ENCODE assay signal across 26 mouse cellular contexts in the genomic region with DNA sequence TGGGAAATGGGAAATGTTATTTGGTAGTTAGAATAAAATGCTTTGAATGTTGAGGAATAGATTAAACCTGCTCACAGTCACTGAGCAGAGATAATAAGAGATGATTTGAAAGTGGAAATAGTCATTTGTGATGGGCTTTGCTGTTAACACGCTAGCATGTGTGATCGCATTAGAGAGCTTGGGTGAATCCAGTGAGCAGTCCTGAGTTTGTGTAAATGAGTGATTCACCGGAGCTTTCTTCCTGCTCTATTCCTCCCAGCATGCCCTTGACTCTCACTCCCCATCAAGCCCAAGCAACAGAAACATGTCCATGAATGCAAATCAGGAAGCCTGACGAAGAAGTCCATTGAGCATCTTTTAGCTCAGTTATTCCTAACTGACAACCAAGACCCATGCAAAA.
"Had no signal": no experiment of that assay in that cellular context is flagged by ENCODE, and none has a peak within 500 bp of the region (broad histone marks: within the 10 kb centered on the region; RNA-seq: fewer than 3 reads in every experiment).

No protein-coding gene starts in this region.

- H3K9ac ChIP-seq: heart, embryonic 13.5 days; heart, embryonic 15.5 days; hindbrain, embryonic 12.5 days; hindbrain, embryonic 14.5 days; intestine, embryonic 15.5 days; limb, embryonic 12.5 days had no signal

- H3K36me3 ChIP-seq: heart, embryonic 13.5 days; heart, embryonic 15.5 days; hindbrain, embryonic 10.5 days; hindbrain, embryonic 12.5 days; intestine, embryonic 15.5 days; limb, embryonic 10.5 days; limb, embryonic 12.5 days had no signal

- DNase-seq: gastrocnemius, postnatal 14 days; gastrocnemius, postnatal 36 days; heart, adult 11 months; heart, adult 2 months; heart, postnatal 14 days; heart, postnatal 4 days; kidney, adult 18-20 months; kidney, adult 8-10 months; kidney, postnatal 10 days; kidney, postnatal 25 days; kidney, postnatal 4 days; liver had no signal

- H3K27me3 ChIP-seq: heart, embryonic 13.5 days; heart, embryonic 15.5 days; hindbrain, embryonic 12.5 days; intestine, embryonic 15.5 days; limb, embryonic 12.5 days had no signal

- H3K27ac ChIP-seq: heart, adult 2 months; heart, embryonic 13.5 days; heart, embryonic 15.5 days; hindbrain, embryonic 10.5 days; hindbrain, embryonic 12.5 days; hindbrain, embryonic 14.5 days; intestine, embryonic 15.5 days; layer of hippocampus, adult 2 months; left cerebral cortex, adult 2 months; limb, embryonic 10.5 days; limb, embryonic 12.5 days had no signal

- H3K4me3 ChIP-seq: heart, adult 2 months; heart, embryonic 13.5 days; heart, embryonic 15.5 days; hindbrain, embryonic 10.5 days; hindbrain, embryonic 12.5 days; intestine, embryonic 15.5 days; layer of hippocampus, adult 2 months; left cerebral cortex, adult 2 months; limb, embryonic 10.5 days; limb, embryonic 12.5 days had no signal

- ATAC-seq: hindbrain, embryonic 16.5 days; inflammation-experienced regulatory T-cells, adult 6 months; intestine, embryonic 15.5 days; intestine, postnatal 0 days had no signal

- H3K4me1 ChIP-seq: heart, embryonic 13.5 days; heart, embryonic 15.5 days; hindbrain, embryonic 10.5 days; hindbrain, embryonic 12.5 days; intestine, embryonic 15.5 days; limb, embryonic 10.5 days; limb, embryonic 12.5 days had no signal

- H3K4me2 ChIP-seq: heart, embryonic 11.5 days; heart, embryonic 13.5 days; heart, embryonic 15.5 days; hindbrain, embryonic 12.5 days; hindbrain, embryonic 14.5 days; intestine, embryonic 15.5 days; limb, embryonic 12.5 days had no signal

- H3K9me3 ChIP-seq: heart, embryonic 13.5 days; heart, embryonic 15.5 days; hindbrain, embryonic 10.5 days; hindbrain, embryonic 12.5 days; intestine, embryonic 15.5 days; limb, embryonic 10.5 days; limb, embryonic 12.5 days had no signal
